Mouse (Mus musculus): ENCODE data around the gene Morc2a.
"Not testable (repeated sequence)": the region's sequence is repeated elsewhere in the genome, so short reads cannot be mapped to it uniquely, and the experiment has no call there.

Morc2a gene

GRCm38 (mm10) chr11:3648964-3649841, at the start of gene Morc2a:
Morc2a (plus strand) TSS chr11:3649191.
- peak; percentile 96 for DNase-seq

GRCm38 (mm10) chr11:3601966-3602365, 47.0 kb upstream of the Morc2a start:
- DNase-seq = not testable (repeated sequence)

- DNase-seq = not testable (repeated sequence)
Measured at GRCm38 (mm10) chr11:3602687-3603086, 46.3 kb upstream of the Morc2a start.

- DNase-seq = no peak
Measured at GRCm38 (mm10) chr11:3606456-3606855, 42.5 kb upstream of the Morc2a start.

- no peak for DNase-seq
Measured at GRCm38 (mm10) chr11:3615576-3615975, 33.4 kb upstream of the Morc2a start.

GRCm38 (mm10) chr11:3622826-3623225, 26.2 kb upstream of the Morc2a start:
- no peak for DNase-seq

- no peak for DNase-seq
Measured at GRCm38 (mm10) chr11:3624391-3625027, 24.5 kb upstream of the Morc2a start.

GRCm38 (mm10) chr11:3628999-3629491, 19.9 kb upstream of the Morc2a start:
- DNase-seq = no peak

GRCm38 (mm10) chr11:3633269-3633668, 15.7 kb upstream of the Morc2a start:
- not testable (repeated sequence) for DNase-seq

GRCm38 (mm10) chr11:3647688-3648087, 1.3 kb upstream of the Morc2a start:
- DNase-seq = peak; percentile 23

GRCm38 (mm10) chr11:3648305-3648963, 557 bp upstream of the Morc2a start:
- DNase-seq = peak; percentile 46

GRCm38 (mm10) chr11:3650141-3650540, 1.1 kb downstream of the Morc2a start:
- no peak for DNase-seq

- DNase-seq = no peak
Measured at GRCm38 (mm10) chr11:3661964-3662363, 13.0 kb downstream of the Morc2a start.

GRCm38 (mm10) chr11:3667506-3667905, 18.5 kb downstream of the Morc2a start:
- no peak for DNase-seq

GRCm38 (mm10) chr11:3668768-3669167, 19.8 kb downstream of the Morc2a start:
- DNase-seq = no peak

GRCm38 (mm10) chr11:3669849-3670248, 20.9 kb downstream of the Morc2a start:
- DNase-seq = no peak

- no peak for DNase-seq
Measured at GRCm38 (mm10) chr11:3671000-3671628, 22.1 kb downstream of the Morc2a start.

- no peak for DNase-seq
Measured at GRCm38 (mm10) chr11:3674545-3674944, 25.6 kb downstream of the Morc2a start.

GRCm38 (mm10) chr11:3676423-3676822, 27.4 kb downstream of the Morc2a start:
- DNase-seq = no peak

GRCm38 (mm10) chr11:3677204-3677603, 28.2 kb downstream of the Morc2a start:
- DNase-seq = no peak

- DNase-seq = no peak
Measured at GRCm38 (mm10) chr11:3679771-3680170, 30.8 kb downstream of the Morc2a start.

- no peak for DNase-seq
Measured at GRCm38 (mm10) chr11:3683696-3684095, 34.7 kb downstream of the Morc2a start.

- DNase-seq = no peak
Measured at GRCm38 (mm10) chr11:3684232-3684631, 35.2 kb downstream of the Morc2a start.

Measured in cerebellum, adult 11-12 months (tissue).